ENCODE assay signal across 9 mouse cellular contexts in genomic region chr11:116435992-116436724, GRCm38 (mm10). TPM values are rescaled to one million over a fixed set of nuclear protein-coding genes. Genes with fewer than 3 reads are reported as not detected.
A peak's percentile ranks its signal among the peaks of the same experiment; 100 is the strongest.
DNase-seq lines count a peak whose midpoint lies in the region; ATAC-seq and TF ChIP-seq lines count a peak whose summit lies in the region.
"Had no signal": no experiment of that assay in that cellular context is flagged by ENCODE, and none has a peak within 500 bp of the region (broad histone marks: within the 10 kb centered on the region; RNA-seq: fewer than 3 reads in every experiment).

No protein-coding gene starts in this region.

- in situ Hi-C loops in CH12.LX (cut with MboI; ENCODE audit: low pct_ligation_motif_present, low pct_unique_long_range_greater_than_20kb, low sequenced_read_pairs) = no loop called here

- no peak; the same call in 1 of the 2 replicates for TF ChIP-seq EP300 in CH12.LX (IDR thresholded peaks at IDR 0.05; ENCODE audit: low read length)

- H3K9ac ChIP-seq in CH12.LX (ENCODE audit: insufficient read depth, low read depth) = peak overlapping the region; percentile 95
- H3K9ac ChIP-seq in heart, embryonic 16.5 days (ENCODE audit: low read length) = peak overlapping the region; percentile 69
- peak overlapping the region; percentile 15 for H3K9ac ChIP-seq in liver, embryonic 15.5 days

- dilution Hi-C loops in CH12.LX (cut with MboI; ENCODE audit: extremely low pct_ligation_motif_present, extremely low pct_unique_long_range_greater_than_20kb, low sequenced_read_pairs) = no loop called here

- H3K79me2 ChIP-seq in CH12.LX (replicated peaks; ENCODE audit: control insufficient read depth, extremely low read depth, insufficient read depth, poor library complexity, severe bottlenecking) = peaks cover 37% of the 10 kb centered on the region

- TF ChIP-seq CTCF in CH12.LX (conservative IDR thresholded peaks at IDR 0.05 in 1 of 2, IDR thresholded peaks at IDR 0.05 in 1 of 2; ENCODE audit: low read depth in 2 of 2, low read length in 2 of 2) = no peak

- WGBS in heart, embryonic 16.5 days = 24% methylated on average over 5 of the region's 5 CpGs
- 6% methylated on average over 5 of the region's 5 CpGs for WGBS in liver, embryonic 15.5 days (ENCODE audit: insufficient replicate concordance)

- TF ChIP-seq RAD21 in CH12.LX (IDR thresholded peaks at IDR 0.05; ENCODE audit: low read depth, low read length) = no peak

- ATAC-seq in heart, embryonic 16.5 days (replicated peaks; ENCODE audit: extremely low read depth, insufficient read depth, low FRiP score) = no peak
- no peak for ATAC-seq in liver, embryonic 15.5 days (ENCODE audit: insufficient read depth)
- no peak for ATAC-seq in CD4-positive, CD25-positive, alpha-beta regulatory T cell, adult 4 months

- intact Hi-C loops in left cerebral cortex, postnatal 10 days (cut with DNase I) = no loop called here
- intact Hi-C loops in left cerebral cortex, postnatal 36 days (cut with DNase I) = no loop called here

- H3K9me3 ChIP-seq in CH12.LX (replicated peaks; ENCODE audit: low read length) = no peaks in the 10 kb centered on the region
- H3K9me3 ChIP-seq in heart, embryonic 16.5 days (replicated peaks; ENCODE audit: control insufficient read depth, low read length) = no peaks in the 10 kb centered on the region
- H3K9me3 ChIP-seq in liver, embryonic 15.5 days (replicated peaks) = no peaks in the 10 kb centered on the region

- H3K27me3 ChIP-seq in CH12.LX (replicated peaks) = no peaks in the 10 kb centered on the region
- H3K27me3 ChIP-seq in heart, embryonic 16.5 days (ENCODE audit: control insufficient read depth, insufficient read depth, low read length) = no peaks in the 10 kb centered on the region
- no peaks in the 10 kb centered on the region for H3K27me3 ChIP-seq in liver, embryonic 15.5 days

- peak overlapping the region; percentile 79 for H3K27ac ChIP-seq in CH12.LX (ENCODE audit: insufficient read depth, low read depth)
- H3K27ac ChIP-seq in heart, embryonic 16.5 days (ENCODE audit: low read length) = peak overlapping the region; percentile 81
- H3K27ac ChIP-seq in liver, embryonic 15.5 days (replicated peaks) = peak overlapping the region; percentile 94

- peak overlapping the region; percentile 67 to 83 (median 74) for H3K4me3 ChIP-seq in CH12.LX (replicated peaks in 1 of 3; ENCODE audit: low read depth in 2 of 3, low read length in 2 of 3, poor library complexity in 1 of 3)
- H3K4me3 ChIP-seq in heart, embryonic 16.5 days (ENCODE audit: low read length) = peak overlapping the region; percentile 29
- H3K4me3 ChIP-seq in liver, embryonic 15.5 days (replicated peaks) = peak overlapping the region; percentile 92

- peaks cover 30 to 66% of the 10 kb centered on the region in 2 experiments for H3K4me1 ChIP-seq in CH12.LX (ENCODE audit: control insufficient read depth in 1 of 2, insufficient read depth in 2 of 2)
- H3K4me1 ChIP-seq in heart, embryonic 16.5 days (ENCODE audit: control insufficient read depth, insufficient read depth, low read length) = peaks cover 39% of the 10 kb centered on the region
- H3K4me1 ChIP-seq in liver, embryonic 15.5 days (replicated peaks) = peaks cover 67% of the 10 kb centered on the region

- peaks cover 22 to 42% of the 10 kb centered on the region in 2 experiments for H3K36me3 ChIP-seq in CH12.LX (replicated peaks in 1 of 2; ENCODE audit: control insufficient read depth in 1 of 2, insufficient read depth in 1 of 2, low read length in 1 of 2)
- peaks cover 16% of the 10 kb centered on the region for H3K36me3 ChIP-seq in heart, embryonic 16.5 days (ENCODE audit: control insufficient read depth, insufficient read depth)
- H3K36me3 ChIP-seq in liver, embryonic 15.5 days (replicated peaks) = peaks cover 44% of the 10 kb centered on the region

- H3K4me2 ChIP-seq in CH12.LX (ENCODE audit: insufficient read depth, low read depth, poor library complexity, severe bottlenecking) = peak overlapping the region; percentile 78
- H3K4me2 ChIP-seq in heart, embryonic 16.5 days (ENCODE audit: low read depth, low read length) = peak overlapping the region; percentile 77
- peak overlapping the region; percentile 73 for H3K4me2 ChIP-seq in liver, embryonic 15.5 days

- peak; percentile 31 for DNase-seq in 416B (ENCODE audit: low read depth)
- DNase-seq in CH12.LX (ENCODE audit: extremely low read depth) = no peak
- no peak for DNase-seq in ovary, postnatal 14 days (ENCODE audit: low spot score)
- DNase-seq in left cerebral cortex, postnatal 10 days (ENCODE audit: extremely low spot score in 1 of 2, low spot score in 2 of 2) = no peak
- no peak for DNase-seq in left cerebral cortex, postnatal 36 days (ENCODE audit: low spot score in 2 of 2)

- TF ChIP-seq POLR2A in CH12.LX (IDR thresholded peaks at IDR 0.05; ENCODE audit: low read depth, low read length) = no peak

TF ChIP-seq in CH12.LX, 34 proteins besides CTCF, POLR2A, EP300 and RAD21 (continues in another document):
- no peak for TF ChIP-seq MAZ (IDR thresholded peaks at IDR 0.05; ENCODE audit: low read depth, low read length)
- no peak for TF ChIP-seq MEF2A (IDR thresholded peaks at IDR 0.05; ENCODE audit: borderline replicate concordance, low read depth, low read length)
- 0 out of 2 replicates have a peak, but pooled peaks have one; percentile 14 for TF ChIP-seq NRF1 (IDR thresholded peaks at IDR 0.05; ENCODE audit: low read depth, low read length)
- peak; percentile 23; the same call in 1 of the 2 replicates for TF ChIP-seq CHD1 (IDR thresholded peaks at IDR 0.05; ENCODE audit: low read depth, low read length)
- TF ChIP-seq MXI1 (IDR thresholded peaks at IDR 0.05; ENCODE audit: low read depth, low read length) = no peak
- no peak; the same call in 1 of the 2 replicates for TF ChIP-seq POLR2AphosphoS2 (IDR thresholded peaks at IDR 0.05; ENCODE audit: low read depth, low read length)
- TF ChIP-seq RCOR1 (conservative IDR thresholded peaks at IDR 0.05; ENCODE audit: low read depth, low read length) = 0 out of 2 replicates have a peak, but pooled peaks have one; percentile 23
- no peak for TF ChIP-seq BHLHE40 (IDR thresholded peaks at IDR 0.05; ENCODE audit: low read depth, low read length)
- TF ChIP-seq MAX (IDR thresholded peaks at IDR 0.05; ENCODE audit: low read length) = no peak
- no peak for TF ChIP-seq UBTF (IDR thresholded peaks at IDR 0.05; ENCODE audit: low read depth, low read length)
- no peak for TF ChIP-seq MYC (IDR thresholded peaks at IDR 0.05; ENCODE audit: low read depth, low read length)
- TF ChIP-seq KAT2A (IDR thresholded peaks at IDR 0.05; ENCODE audit: insufficient replicate concordance, low read length) = 0 out of 2 replicates have a peak, but pooled peaks have one; percentile 35
- no peak for TF ChIP-seq USF2 (conservative IDR thresholded peaks at IDR 0.05; ENCODE audit: low read depth, low read length)
- no peak for TF ChIP-seq JUN (IDR thresholded peaks at IDR 0.05; ENCODE audit: insufficient read depth, low read depth, low read length)
- TF ChIP-seq GABPA (IDR thresholded peaks at IDR 0.05; ENCODE audit: insufficient replicate concordance, low read depth, low read length) = no peak
- no peak for TF ChIP-seq E2F4 (IDR thresholded peaks at IDR 0.05; ENCODE audit: insufficient replicate concordance, low read depth, low read length)
- TF ChIP-seq ZKSCAN1 (IDR thresholded peaks at IDR 0.05; ENCODE audit: borderline replicate concordance, low read depth, low read length) = no peak
- peak; percentile 37; the same call in 1 of the 2 replicates for TF ChIP-seq IRF4 (IDR thresholded peaks at IDR 0.05; ENCODE audit: low read depth, low read length)
- no peak for TF ChIP-seq ZMIZ1 (IDR thresholded peaks at IDR 0.05; ENCODE audit: low read depth, low read length)

RNA-seq across cellular contexts. Expression of gene Ubald2, which starts 2.3 kb away (rescaled TPM):
- 321 and 436 TPM in 2 replicates for total RNA-seq in CH12.LX (2012; rRNA removed)
- 291 and 336 TPM in 2 replicates for total RNA-seq in CH12.LX (2014; rRNA removed)
- polyA plus RNA-seq in CH12.LX (2012; ENCODE audit: insufficient read length, low read depth) = 222 and 228 TPM in 2 replicates
- polyA plus RNA-seq in heart, embryonic 16.5 days (2015; fragmentation: Nextera tagmentation; extraction: Ambion mirVana) = 29.2 and 35.4 TPM in 2 replicates
- polyA plus RNA-seq in liver, embryonic 15.5 days (2015; fragmentation: Nextera tagmentation; extraction: Ambion mirVana) = 33.1 and 33.9 TPM in 2 replicates
- polyA plus RNA-seq in CD4-positive, CD25-positive, alpha-beta regulatory T cell, adult 4 months (2017; shearing (Covaris generic)) = 10 to 100 TPM; 12.2 to 13.0 TPM
- 10 to 100 TPM; 31.3 to 31.7 TPM for total RNA-seq in left cerebral cortex, postnatal 10 days (2021)
- total RNA-seq in left cerebral cortex, postnatal 36 days (2021) = 10 to 100 TPM; 27.5 to 31.8 TPM

RNA-seq across cellular contexts. Expression of gene Rnf157, which starts 23.3 kb away (rescaled TPM):
- total RNA-seq in CH12.LX (2012; rRNA removed) (17.2 and 39.3 TPM in 2 replicates), CH12.LX (2014; rRNA removed) (7.2 and 8.7 TPM in 2 replicates)
- polyA plus RNA-seq in CH12.LX (2012; ENCODE audit: insufficient read length, low read depth) = 8.7 and 10.9 TPM in 2 replicates
- polyA plus RNA-seq in heart, embryonic 16.5 days (2015; fragmentation: Nextera tagmentation; extraction: Ambion mirVana) = 7.8 and 11.6 TPM in 2 replicates
- 1.0 and 1.4 TPM in 2 replicates for polyA plus RNA-seq in liver, embryonic 15.5 days (2015; fragmentation: Nextera tagmentation; extraction: Ambion mirVana)
- polyA plus RNA-seq in CD4-positive, CD25-positive, alpha-beta regulatory T cell, adult 4 months (2017; shearing (Covaris generic)) = 1 to 10 TPM; 8.4 to 8.8 TPM
- total RNA-seq in left cerebral cortex, postnatal 10 days (2021) = 100 to 1,000 TPM; 200 to 207 TPM
- total RNA-seq in left cerebral cortex, postnatal 36 days (2021) = 100 to 1,000 TPM; 266 to 286 TPM

RNA-seq across cellular contexts. Expression of gene Qrich2, which starts 29.9 kb away (rescaled TPM):
- total RNA-seq in CH12.LX (2012; rRNA removed) (0.13 and 0.38 TPM in 2 replicates), CH12.LX (2014; rRNA removed) (0.23 and 0.32 TPM in 2 replicates)
- 0.29 and 0.37 TPM in 2 replicates for polyA plus RNA-seq in CH12.LX (2012; ENCODE audit: insufficient read length, low read depth)
- 0.07 TPM in 1 of 2 replicates, not detected in the other for polyA plus RNA-seq in heart, embryonic 16.5 days (2015; fragmentation: Nextera tagmentation; extraction: Ambion mirVana)
- not detected in 2 replicates for polyA plus RNA-seq in liver, embryonic 15.5 days (2015; fragmentation: Nextera tagmentation; extraction: Ambion mirVana)
- not detected for polyA plus RNA-seq in CD4-positive, CD25-positive, alpha-beta regulatory T cell, adult 4 months (2017; shearing (Covaris generic))
- under 1 TPM in 1 of 2 experiments, not detected in 1; 0.14 TPM for total RNA-seq in left cerebral cortex, postnatal 10 days (2021)
- not detected for total RNA-seq in left cerebral cortex, postnatal 36 days (2021)
- total RNA-seq: heart, postnatal 10 days had no signal

RNA-seq across cellular contexts. Expression of gene Prpsap1, which starts 57.8 kb away (rescaled TPM):
- total RNA-seq in CH12.LX (2012; rRNA removed) = 114 and 118 TPM in 2 replicates
- total RNA-seq in CH12.LX (2014; rRNA removed) = 79.8 and 93.5 TPM in 2 replicates
- polyA plus RNA-seq in CH12.LX (2012; ENCODE audit: insufficient read length, low read depth) = 112 and 114 TPM in 2 replicates
- 98.6 and 99.1 TPM in 2 replicates for polyA plus RNA-seq in heart, embryonic 16.5 days (2015; fragmentation: Nextera tagmentation; extraction: Ambion mirVana)
- 45.1 and 49.0 TPM in 2 replicates for polyA plus RNA-seq in liver, embryonic 15.5 days (2015; fragmentation: Nextera tagmentation; extraction: Ambion mirVana)
- polyA plus RNA-seq in CD4-positive, CD25-positive, alpha-beta regulatory T cell, adult 4 months (2017; shearing (Covaris generic)) = 10 to 100 TPM; 32.9 to 39.6 TPM
- 10 to 100 TPM; 85.1 to 87.6 TPM for total RNA-seq in left cerebral cortex, postnatal 10 days (2021)
- 10 to 100 TPM; 68.5 to 91.5 TPM for total RNA-seq in left cerebral cortex, postnatal 36 days (2021)

Comparison
In these comparisons a context has a peak if more than half of its experiments do, and no peak if none do; other contexts are left out.
1. H3K4me3 ChIP-seq: peak in every context shown above with its lines; median percentile 92 in liver, embryonic 15.5 days; 74 in CH12.LX; 29 in heart, embryonic 16.5 days.
2. H3K9ac ChIP-seq: peak in every context shown above with its lines; median percentile 95 in CH12.LX; 69 in heart, embryonic 16.5 days; 15 in liver, embryonic 15.5 days.